Mouse (Mus musculus): Measurements from ENCODE around the gene Tmem44. TPM values are rescaled to one million over a fixed set of nuclear protein-coding genes. Genes with fewer than 3 reads are reported as not detected.

The Tmem44 gene
- polyA plus RNA-seq, 1 experiment from 2014 or later: 23.5 TPM

DNA sequence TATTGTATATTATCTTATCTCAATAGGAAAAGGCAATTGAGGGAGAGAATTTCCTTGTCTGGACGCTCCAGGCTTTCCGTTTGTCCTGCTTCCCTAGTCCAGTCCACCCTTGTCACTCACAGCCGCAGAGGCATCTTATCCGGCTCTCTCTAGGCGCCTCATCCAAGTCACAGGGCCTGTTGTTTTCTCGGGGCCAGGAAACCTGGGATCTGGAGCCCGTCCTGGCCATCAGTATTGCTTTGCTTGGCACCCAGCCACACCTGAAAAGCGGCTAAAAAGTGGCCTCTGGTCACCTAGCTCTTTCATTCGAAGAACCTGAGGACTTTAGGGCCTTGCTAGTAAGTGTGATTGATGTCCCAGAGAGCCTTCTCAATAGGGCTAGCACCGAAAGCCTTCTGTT, 43.5 kb downstream of the Tmem44 start:
- WGBS: 34% methylated on average over 10 of the region's 10 CpGs
- no peak for ATAC-seq (ENCODE audit: low read depth)
- Histone ChIP-seq H3K4me2 (ENCODE audit: low read depth, low read length) (no peak overlapping the region), H3K4me1 (replicated peaks; ENCODE audit: control insufficient read depth, insufficient read depth, low read length) (peaks cover 17% of the 10 kb centered on the region), H3K9me3 (ENCODE audit: control insufficient read depth, low read length) (no peaks in the 10 kb centered on the region), H3K27me3 (ENCODE audit: control insufficient read depth, insufficient read depth, low read depth, low read length) (peaks cover 6% of the 10 kb centered on the region), H3K36me3 (ENCODE audit: control insufficient read depth, insufficient read depth, low read length) (no peaks in the 10 kb centered on the region), H3K27ac (ENCODE audit: low read length) (no peak overlapping the region), H3K9ac (ENCODE audit: low read length) (no peak overlapping the region), H3K4me3 (ENCODE audit: low read length) (no peak overlapping the region)

DNA sequence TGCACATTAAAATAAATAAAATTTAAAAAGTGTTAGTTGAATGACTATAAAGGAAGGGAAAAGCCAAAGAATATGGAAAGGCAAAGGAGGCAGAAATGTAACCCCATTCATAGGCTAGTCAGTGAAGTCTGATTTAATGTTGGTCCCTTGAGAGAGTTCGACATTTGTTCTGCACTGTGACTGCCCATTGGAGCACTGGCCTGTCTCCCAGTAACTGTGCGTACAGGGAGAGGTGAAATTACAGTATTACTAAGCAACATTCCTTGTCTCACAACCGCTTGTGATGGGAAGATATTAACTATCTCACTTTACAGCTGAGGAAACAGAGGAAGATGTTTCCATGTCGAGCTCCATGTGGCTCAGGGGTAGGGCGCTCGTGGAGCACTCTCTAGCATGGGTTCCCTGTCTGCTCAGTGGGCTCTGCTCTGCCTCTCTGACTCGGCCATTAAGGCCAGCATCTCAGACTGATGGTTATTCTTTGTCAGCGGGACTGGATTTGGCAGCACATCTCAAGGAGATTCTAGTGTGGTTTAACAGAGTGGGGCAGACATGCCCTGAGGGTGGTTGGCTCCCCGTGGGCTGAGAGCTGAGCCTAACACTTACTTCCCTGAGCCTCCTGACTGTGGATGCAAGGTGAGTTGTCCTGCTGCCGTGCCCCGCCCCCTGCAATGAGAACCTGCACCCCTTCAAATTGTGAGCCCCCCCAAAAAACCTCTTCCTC, 45.2 kb downstream of the Tmem44 start:
- ATAC-seq (ENCODE audit: low read depth): no peak
- no peaks in the 10 kb centered on the region for H3K9me3 ChIP-seq (ENCODE audit: control insufficient read depth, low read length)

DNA sequence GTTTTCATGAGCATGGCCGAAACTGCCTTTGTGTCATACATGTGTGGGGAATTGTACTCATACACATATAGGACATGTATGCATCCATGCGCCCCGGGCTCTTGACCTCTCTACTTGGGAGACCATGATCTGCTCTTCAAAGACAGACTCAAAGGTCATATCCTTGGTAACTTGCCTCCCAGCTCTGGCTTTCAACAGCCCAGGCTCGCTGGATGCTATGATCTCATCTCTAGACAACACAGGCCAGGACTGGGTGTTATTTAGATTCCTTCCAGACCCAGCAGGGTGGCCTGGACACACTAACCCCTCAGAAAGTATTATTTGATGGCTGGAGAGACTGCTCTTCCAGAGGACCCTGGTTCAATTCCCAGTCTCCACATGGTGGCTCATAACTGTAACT, 45.8 kb downstream of the Tmem44 start:
- Histone ChIP-seq H3K4me2 (ENCODE audit: low read depth, low read length) (no peak overlapping the region), H3K9ac (ENCODE audit: low read length) (no peak overlapping the region), H3K9me3 (ENCODE audit: control insufficient read depth, low read length) (no peaks in the 10 kb centered on the region), H3K4me3 (ENCODE audit: low read length) (no peak overlapping the region), H3K27ac (ENCODE audit: low read length) (no peak overlapping the region), H3K27me3 (ENCODE audit: control insufficient read depth, insufficient read depth, low read depth, low read length) (peaks cover 6% of the 10 kb centered on the region), H3K4me1 (replicated peaks; ENCODE audit: control insufficient read depth, insufficient read depth, low read length) (peaks cover 16% of the 10 kb centered on the region), H3K36me3 (ENCODE audit: control insufficient read depth, insufficient read depth, low read length) (no peaks in the 10 kb centered on the region)
- 73% methylated on average over 4 of the region's 4 CpGs for WGBS
- no peak for ATAC-seq (ENCODE audit: low read depth)

More for the DNA sequence above, 45.2 kb downstream of the Tmem44 start:
- H3K4me1 ChIP-seq (replicated peaks; ENCODE audit: control insufficient read depth, insufficient read depth, low read length): peaks cover 16% of the 10 kb centered on the region
- H3K4me3 ChIP-seq (ENCODE audit: low read length): no peak overlapping the region
- no peak overlapping the region for H3K9ac ChIP-seq (ENCODE audit: low read length)
- peaks cover 6% of the 10 kb centered on the region for H3K27me3 ChIP-seq (ENCODE audit: control insufficient read depth, insufficient read depth, low read depth, low read length)
- no peaks in the 10 kb centered on the region for H3K36me3 ChIP-seq (ENCODE audit: control insufficient read depth, insufficient read depth, low read length)
- H3K4me2 ChIP-seq (ENCODE audit: low read depth, low read length): no peak overlapping the region
- H3K27ac ChIP-seq (ENCODE audit: low read length): no peak overlapping the region
- 77% methylated on average over 11 of the region's 11 CpGs for WGBS

DNA sequence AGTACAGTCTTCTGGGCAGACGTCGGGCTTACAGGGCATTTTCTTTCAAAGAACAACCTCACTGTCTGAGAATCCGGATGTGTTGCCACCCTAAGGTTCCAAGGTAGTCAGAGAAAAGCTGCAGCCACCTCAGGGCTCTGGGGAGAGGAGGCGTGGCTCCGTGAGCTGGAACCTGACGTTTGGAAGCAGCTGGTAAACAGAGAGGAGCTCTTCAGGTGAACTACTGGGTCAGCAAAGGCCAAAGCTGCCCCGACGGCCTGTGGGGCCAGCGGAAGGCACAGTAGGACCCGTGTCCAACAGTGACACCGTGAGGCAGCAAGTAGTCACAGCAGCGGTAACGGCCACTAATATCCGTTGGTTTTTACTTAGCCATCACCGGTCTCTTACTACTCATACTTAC, 46.7 kb downstream of the Tmem44 start:
- H3K4me2 ChIP-seq (ENCODE audit: low read depth, low read length): no peak overlapping the region
- H3K4me3 ChIP-seq (ENCODE audit: low read length): no peak overlapping the region
- H3K27me3 ChIP-seq (ENCODE audit: control insufficient read depth, insufficient read depth, low read depth, low read length): peaks cover 6% of the 10 kb centered on the region
- H3K9ac ChIP-seq (ENCODE audit: low read length): no peak overlapping the region
- H3K36me3 ChIP-seq (ENCODE audit: control insufficient read depth, insufficient read depth, low read length): no peaks in the 10 kb centered on the region
- H3K27ac ChIP-seq (ENCODE audit: low read length): peak overlapping the region; percentile 49
- no peaks in the 10 kb centered on the region for H3K9me3 ChIP-seq (ENCODE audit: control insufficient read depth, low read length)
- WGBS: 9% methylated on average over 15 of the region's 15 CpGs
- peaks cover 22% of the 10 kb centered on the region for H3K4me1 ChIP-seq (replicated peaks; ENCODE audit: control insufficient read depth, insufficient read depth, low read length)
- peak; percentile 26; the same call in 1 of the 2 replicates for ATAC-seq (ENCODE audit: low read depth)

DNA sequence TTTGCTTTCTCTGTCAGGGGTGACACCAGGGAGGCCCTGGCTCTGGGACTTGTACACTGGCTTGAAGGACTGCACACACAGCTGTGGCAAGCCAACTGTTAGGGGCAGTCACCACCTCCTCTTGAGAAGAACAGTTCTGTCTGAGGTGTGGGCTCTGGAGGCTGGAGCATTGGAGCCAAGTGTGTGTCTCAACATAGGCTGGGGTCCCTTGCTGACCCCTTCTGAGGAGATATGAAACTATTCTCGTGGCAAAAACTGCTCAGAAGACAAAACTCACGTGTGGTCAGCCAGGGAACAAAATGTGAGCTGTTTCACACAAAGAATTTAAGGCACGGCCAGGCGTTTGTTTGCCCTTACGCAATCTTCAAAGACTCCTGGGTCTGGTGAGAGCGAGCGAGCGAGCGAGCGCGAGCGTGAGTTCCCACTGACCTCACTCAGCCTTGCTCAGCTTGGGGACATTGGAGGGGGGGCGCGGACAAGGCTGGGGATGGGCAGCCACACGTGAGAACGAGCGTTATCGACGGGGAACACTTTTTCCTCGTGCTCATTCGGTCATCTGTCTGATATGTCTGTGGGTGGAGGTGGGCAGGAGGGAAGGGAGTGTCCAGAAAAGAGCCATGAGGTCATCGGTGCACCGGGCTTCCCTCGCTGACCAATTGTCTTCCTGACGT, 48.3 kb downstream of the Tmem44 start:
- Histone ChIP-seq H3K4me3 (ENCODE audit: low read length) (peak overlapping the region; percentile 32), H3K36me3 (ENCODE audit: control insufficient read depth, insufficient read depth, low read length) (no peaks in the 10 kb centered on the region), H3K4me2 (ENCODE audit: low read depth, low read length) (peak overlapping the region; percentile 59), H3K27me3 (ENCODE audit: control insufficient read depth, insufficient read depth, low read depth, low read length) (peaks cover 6% of the 10 kb centered on the region), H3K9me3 (ENCODE audit: control insufficient read depth, low read length) (no peaks in the 10 kb centered on the region), H3K27ac (ENCODE audit: low read length) (peak overlapping the region; percentile 94), H3K9ac (ENCODE audit: low read length) (peak overlapping the region; percentile 56), H3K4me1 (replicated peaks; ENCODE audit: control insufficient read depth, insufficient read depth, low read length) (peaks cover 22% of the 10 kb centered on the region)
- 7% methylated on average over 25 of the region's 25 CpGs for WGBS
- peak; percentile 85 for ATAC-seq (ENCODE audit: low read depth)

DNA sequence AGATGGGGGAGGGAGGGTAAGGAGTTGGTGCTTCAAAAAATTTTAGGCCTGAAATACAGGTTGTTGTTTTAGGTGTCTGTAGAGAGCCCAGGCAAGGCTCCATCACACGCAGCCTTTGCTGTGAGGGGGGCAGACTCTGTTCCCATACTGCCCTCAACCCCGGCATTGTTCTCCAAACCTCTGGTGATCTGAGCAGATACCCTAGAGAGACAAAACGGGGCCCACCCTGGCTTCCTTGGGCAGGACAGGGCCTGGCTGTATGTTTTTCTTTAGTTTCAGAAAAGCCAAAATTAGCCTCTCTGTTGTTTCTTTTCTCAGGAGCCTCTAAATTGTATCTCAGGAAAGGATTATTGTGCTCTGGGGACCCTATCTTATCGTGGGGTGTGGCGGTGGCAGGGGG, 49.0 kb downstream of the Tmem44 start:
- Histone ChIP-seq H3K27ac (ENCODE audit: low read length) (peak overlapping the region; percentile 94), H3K9ac (ENCODE audit: low read length) (peak overlapping the region; percentile 56)
- no peak for ATAC-seq (ENCODE audit: low read depth)

DNA sequence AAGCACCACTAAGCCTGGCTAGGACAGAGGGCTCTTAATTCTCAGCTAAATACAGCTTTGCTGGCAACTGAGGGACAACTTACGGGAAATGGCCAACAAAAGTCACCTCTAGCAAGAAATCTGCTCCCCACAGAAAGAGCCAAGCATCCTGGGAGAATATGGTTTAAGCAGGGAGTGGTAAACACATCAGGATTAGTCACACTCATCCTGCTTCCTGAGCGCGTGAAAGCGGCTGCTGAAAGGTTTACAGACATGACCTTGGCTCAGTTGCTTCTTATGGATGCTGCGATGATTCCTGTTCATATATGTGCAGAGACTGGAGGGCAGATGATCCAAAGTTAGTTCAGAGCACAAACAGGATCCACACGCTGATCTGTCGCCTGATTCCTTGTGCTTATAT, 50.4 kb downstream of the Tmem44 start:
- no peak overlapping the region for H3K4me3 ChIP-seq (ENCODE audit: low read length)
- H3K4me2 ChIP-seq (ENCODE audit: low read depth, low read length): no peak overlapping the region
- no peak overlapping the region for H3K27ac ChIP-seq (ENCODE audit: low read length)
- peaks cover 4% of the 10 kb centered on the region for H3K27me3 ChIP-seq (ENCODE audit: control insufficient read depth, insufficient read depth, low read depth, low read length)
- no peaks in the 10 kb centered on the region for H3K36me3 ChIP-seq (ENCODE audit: control insufficient read depth, insufficient read depth, low read length)
- no peaks in the 10 kb centered on the region for H3K9me3 ChIP-seq (ENCODE audit: control insufficient read depth, low read length)
- no peak overlapping the region for H3K9ac ChIP-seq (ENCODE audit: low read length)
- peaks cover 22% of the 10 kb centered on the region for H3K4me1 ChIP-seq (replicated peaks; ENCODE audit: control insufficient read depth, insufficient read depth, low read length)
- 79% methylated on average over 7 of the region's 7 CpGs for WGBS
- no peak for ATAC-seq (ENCODE audit: low read depth)

More for the DNA sequence above, 49.0 kb downstream of the Tmem44 start:
- Histone ChIP-seq H3K4me2 (ENCODE audit: low read depth, low read length) (no peak overlapping the region), H3K4me1 (replicated peaks; ENCODE audit: control insufficient read depth, insufficient read depth, low read length) (peaks cover 22% of the 10 kb centered on the region), H3K4me3 (ENCODE audit: low read length) (no peak overlapping the region), H3K9me3 (ENCODE audit: control insufficient read depth, low read length) (no peaks in the 10 kb centered on the region), H3K36me3 (ENCODE audit: control insufficient read depth, insufficient read depth, low read length) (no peaks in the 10 kb centered on the region), H3K27me3 (ENCODE audit: control insufficient read depth, insufficient read depth, low read depth, low read length) (peaks cover 6% of the 10 kb centered on the region)
- 58% methylated on average over 5 of the region's 5 CpGs for WGBS

DNA sequence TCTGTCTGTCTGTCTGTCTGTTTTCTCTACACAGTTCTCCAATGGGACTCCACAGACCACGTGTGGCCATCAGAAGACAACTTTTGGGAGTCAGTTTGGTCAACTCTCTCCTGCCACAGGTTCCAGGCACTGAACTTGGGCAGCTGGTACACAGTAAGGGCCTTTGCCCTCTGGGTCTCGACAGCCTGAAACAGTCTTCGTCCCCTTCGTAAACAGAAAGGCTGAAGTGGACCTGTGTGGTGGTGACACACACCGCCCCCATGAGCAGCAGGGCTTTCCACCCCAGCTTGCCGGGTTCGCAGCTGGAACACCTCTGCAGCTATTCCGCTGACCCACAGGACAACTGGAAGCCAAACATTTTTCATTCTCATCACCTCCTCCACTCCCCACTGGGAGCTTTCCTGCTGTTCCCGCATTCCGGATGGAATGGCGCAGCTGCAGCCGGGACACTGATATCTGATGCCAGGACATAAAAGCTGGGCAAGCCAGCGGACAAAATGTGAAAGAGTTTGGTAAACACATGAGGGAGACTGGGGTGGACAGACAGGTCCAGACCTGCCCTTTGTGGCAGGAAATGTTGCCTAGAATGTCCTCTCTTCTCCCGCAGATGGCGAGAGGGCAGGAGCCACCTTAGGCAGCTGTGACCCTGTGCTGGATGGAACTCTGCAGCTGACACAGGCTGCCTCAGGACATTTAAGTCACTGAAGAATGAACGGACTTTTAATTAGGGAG, 51.4 kb downstream of the Tmem44 start:
- Histone ChIP-seq H3K27ac (ENCODE audit: low read length) (no peak overlapping the region; the same call in 1 of the 2 replicates), H3K27me3 (ENCODE audit: control insufficient read depth, insufficient read depth, low read depth, low read length) (peaks cover 6% of the 10 kb centered on the region), H3K4me2 (ENCODE audit: low read depth, low read length) (peak overlapping the region; percentile 13; the same call in 1 of the 2 replicates), H3K9me3 (ENCODE audit: control insufficient read depth, low read length) (no peaks in the 10 kb centered on the region), H3K4me1 (replicated peaks; ENCODE audit: control insufficient read depth, insufficient read depth, low read length) (peaks cover 22% of the 10 kb centered on the region), H3K36me3 (ENCODE audit: control insufficient read depth, insufficient read depth, low read length) (no peaks in the 10 kb centered on the region), H3K4me3 (ENCODE audit: low read length) (no peak overlapping the region), H3K9ac (ENCODE audit: low read length) (no peak overlapping the region)
- no peak for ATAC-seq (ENCODE audit: low read depth)
- WGBS: 12% methylated on average over 16 of the region's 16 CpGs

DNA sequence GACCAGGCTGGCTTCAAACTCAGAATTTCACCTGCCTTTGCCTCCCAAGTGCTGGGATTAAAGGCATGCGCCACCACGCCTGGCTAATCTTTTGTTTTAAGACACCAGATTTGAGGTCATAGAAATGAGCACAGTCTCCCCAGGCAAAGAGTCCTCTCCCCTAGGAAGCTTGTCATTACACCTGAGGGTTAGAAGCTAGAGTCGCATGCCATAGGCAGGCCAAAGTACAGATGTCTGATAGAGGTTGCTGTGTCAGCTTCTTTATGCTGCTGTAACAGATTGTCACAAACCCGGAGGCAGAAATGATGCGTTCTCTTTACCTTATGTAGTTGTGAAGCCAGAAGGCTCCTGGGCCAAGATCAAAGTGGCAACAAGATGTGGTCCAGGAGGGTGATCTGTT, 53.3 kb downstream of the Tmem44 start:
- H3K9ac ChIP-seq (ENCODE audit: low read length): no peak overlapping the region
- no peaks in the 10 kb centered on the region for H3K9me3 ChIP-seq (ENCODE audit: control insufficient read depth, low read length)
- H3K27me3 ChIP-seq (ENCODE audit: control insufficient read depth, insufficient read depth, low read depth, low read length): 0 out of 2 replicates have a peak, but pooled peaks cover 3% of the 10 kb centered on the region
- 86% methylated on average over 5 of the region's 5 CpGs for WGBS
- H3K4me1 ChIP-seq (replicated peaks; ENCODE audit: control insufficient read depth, insufficient read depth, low read length): peaks cover 16% of the 10 kb centered on the region
- no peak overlapping the region for H3K4me2 ChIP-seq (ENCODE audit: low read depth, low read length)
- H3K27ac ChIP-seq (ENCODE audit: low read length): no peak overlapping the region
- no peak overlapping the region for H3K4me3 ChIP-seq (ENCODE audit: low read length)
- ATAC-seq (ENCODE audit: low read depth): no peak
- no peaks in the 10 kb centered on the region for H3K36me3 ChIP-seq (ENCODE audit: control insufficient read depth, insufficient read depth, low read length)
